Mouse (Mus musculus): ENCODE results near the gene Rex1bd. TPM values are rescaled to one million over a fixed set of nuclear protein-coding genes. Genes with fewer than 3 reads are reported as not detected.

The Rex1bd gene
- total RNA-seq, 2 experiments from 2014 or later, result 95.1 to 106 TPM

DNA sequence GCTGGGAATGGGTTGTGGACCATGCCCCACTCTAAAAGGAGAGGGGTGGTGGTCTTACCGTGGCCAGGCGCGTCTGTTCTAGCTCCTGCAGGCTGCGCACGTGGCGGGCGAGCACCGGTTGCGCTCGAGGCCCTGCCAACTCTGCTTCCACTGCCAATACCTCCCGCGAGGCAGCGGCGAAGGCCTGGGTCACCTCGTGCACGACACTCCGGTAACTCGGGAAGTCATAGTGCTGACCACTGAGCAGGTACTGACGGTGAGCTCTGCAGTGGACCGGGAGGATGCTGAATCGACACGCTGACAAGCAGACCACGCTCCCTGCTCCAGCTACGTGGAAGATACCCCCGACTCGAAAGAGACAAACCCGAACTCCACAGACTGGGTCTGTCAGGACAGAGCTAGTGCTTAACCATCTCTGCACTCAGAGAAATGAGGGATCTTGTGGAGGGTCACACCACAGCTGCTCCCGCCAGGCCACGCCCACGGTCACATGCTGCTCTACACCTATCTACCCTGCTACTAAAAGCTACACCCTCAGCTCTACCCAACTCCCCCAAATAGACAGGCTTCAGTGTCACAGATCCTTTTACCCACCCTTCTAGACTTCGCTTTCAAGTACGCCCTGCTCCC, 739 bp downstream of the Rex1bd start:
- DNase-seq (ENCODE audit: extremely low spot score in 1 of 2, low spot score in 2 of 2), result no peak
- intact Hi-C loops (cut with DNase I), result loop anchor here (2.0 kb wide), 1 partner anchor 163 kb away; no protein-coding TSS in a partner anchor

DNA sequence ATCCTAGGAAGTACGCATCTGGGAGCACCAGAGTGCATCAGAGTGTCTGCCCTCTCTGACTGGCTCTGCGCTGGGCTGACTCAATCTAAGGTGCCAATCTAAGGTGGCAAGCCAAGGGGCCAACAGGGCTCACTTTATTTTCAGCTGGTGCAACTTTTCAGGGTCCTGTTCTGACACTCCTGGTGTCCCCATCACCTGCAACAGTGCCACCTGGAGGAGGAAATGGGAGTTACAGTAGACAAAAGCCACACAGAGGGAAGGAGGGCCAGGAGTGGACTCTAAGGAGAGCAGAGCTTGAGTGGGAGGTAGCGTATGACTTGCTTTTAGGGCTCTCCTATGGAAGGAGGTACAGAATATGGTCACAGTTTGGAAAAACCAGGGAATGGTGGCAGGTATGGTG, 1.7 kb downstream of the Rex1bd start:
- intact Hi-C loops (cut with DNase I), result loop anchor here (2.0 to 5.0 kb wide), 2 partner anchors 88 to 162 kb away; no protein-coding TSS in a partner anchor

GRCm38 (mm10) chr8:70504291-70504716, 2.2 kb downstream of the Rex1bd start:
- DNase-seq (ENCODE audit: extremely low spot score in 1 of 2, low spot score in 2 of 2), result peak; percentile 63 to 81
- intact Hi-C loops (cut with DNase I), result loop anchor here (2.0 to 5.0 kb wide), 2 partner anchors 87 to 162 kb away; no protein-coding TSS in a partner anchor

More for the DNA sequence above, 1.7 kb downstream of the Rex1bd start:
- peak; percentile 69 to 81 for DNase-seq (ENCODE audit: extremely low spot score in 1 of 2, low spot score in 2 of 2)

- peak in 1 of 2 experiments; percentile 64 for DNase-seq (ENCODE audit: extremely low spot score in 1 of 2, low spot score in 2 of 2)
- intact Hi-C loops (cut with DNase I), result loop anchor here (1.0 to 5.0 kb wide), 2 partner anchors 86 to 120 kb away; no protein-coding TSS in a partner anchor
Measured at GRCm38 (mm10) chr8:70503062-70503750, 3.3 kb downstream of the Rex1bd start.

DNA sequence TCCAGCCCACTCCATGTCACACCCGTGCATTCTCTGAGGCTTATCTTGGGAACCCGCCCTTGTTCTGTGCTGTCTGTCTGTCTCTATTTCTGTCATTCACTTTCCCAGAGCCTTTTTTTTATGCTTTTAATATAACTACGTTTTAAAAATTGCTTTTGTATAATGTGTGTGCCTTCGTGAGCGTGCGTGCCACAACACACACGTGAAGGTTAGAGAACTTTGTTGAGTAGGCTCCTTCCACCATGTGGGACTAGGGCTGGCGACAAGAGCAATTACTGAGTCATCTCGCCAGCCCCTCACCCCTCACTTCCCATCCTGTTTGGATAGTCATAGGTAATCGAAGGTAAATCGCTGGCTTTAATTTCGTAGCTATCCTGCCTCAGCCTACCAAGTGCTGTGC, 4.0 kb downstream of the Rex1bd start:
- DNase-seq (ENCODE audit: extremely low spot score in 1 of 2, low spot score in 2 of 2), result no peak
- intact Hi-C loops (cut with DNase I), result loop anchor here (5.0 kb wide), 1 partner anchor 85 kb away; no protein-coding TSS in a partner anchor

GRCm38 (mm10) chr8:70501820-70502529, 4.6 kb downstream of the Rex1bd start:
- intact Hi-C loops (cut with DNase I), result loop anchor here (5.0 kb wide), 1 partner anchor 85 kb away; no protein-coding TSS in a partner anchor
- no peak for DNase-seq (ENCODE audit: extremely low spot score in 1 of 2, low spot score in 2 of 2)

GRCm38 (mm10) chr8:70500386-70501301, 5.9 kb downstream of the Rex1bd start:
- no peak for DNase-seq (ENCODE audit: extremely low spot score in 1 of 2, low spot score in 2 of 2)
- intact Hi-C loops (cut with DNase I), result loop anchor here (5.0 kb wide), 1 partner anchor 83 kb away; no protein-coding TSS in a partner anchor

- intact Hi-C loops (cut with DNase I), result no loop called here
- no peak for DNase-seq (ENCODE audit: extremely low spot score in 1 of 2, low spot score in 2 of 2)
Measured at GRCm38 (mm10) chr8:70495771-70496062, 10.8 kb downstream of the Rex1bd start.

- intact Hi-C loops (cut with DNase I), result no loop called here
- no peak for DNase-seq (ENCODE audit: extremely low spot score in 1 of 2, low spot score in 2 of 2)
Measured at GRCm38 (mm10) chr8:70495001-70495770, 11.4 kb downstream of the Rex1bd start.

DNA sequence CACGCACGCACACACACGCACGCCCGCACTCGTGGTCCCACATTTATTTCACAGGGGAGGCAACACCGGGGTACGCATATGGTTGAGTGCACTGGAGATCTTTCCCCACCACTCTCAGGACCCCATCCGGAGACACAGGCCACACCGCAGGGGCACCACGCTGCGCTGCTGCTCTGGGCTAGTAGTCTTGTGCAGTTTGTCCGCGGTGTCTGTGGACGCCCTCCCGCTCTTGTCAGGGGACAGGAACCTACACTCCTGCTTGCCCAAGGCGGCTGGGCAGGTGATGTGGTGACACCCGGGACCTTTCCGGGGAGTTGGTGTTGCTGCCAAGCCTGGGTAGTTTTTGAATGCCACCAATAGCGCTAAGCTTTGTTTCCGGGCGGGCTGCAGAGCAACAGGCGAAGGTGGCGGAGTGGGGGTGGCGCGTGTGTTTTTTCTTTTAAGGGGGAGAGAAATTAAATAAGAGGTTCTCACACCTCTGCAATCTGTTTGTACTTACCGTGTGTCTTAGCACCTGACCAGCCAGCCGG, 12.1 kb downstream of the Rex1bd start:
- no peak for DNase-seq (ENCODE audit: extremely low spot score in 1 of 2, low spot score in 2 of 2)
- intact Hi-C loops (cut with DNase I), result no loop called here

GRCm38 (mm10) chr8:70493692-70494415, 12.7 kb downstream of the Rex1bd start:
- peak in 1 of 2 experiments; percentile 55 for DNase-seq (ENCODE audit: extremely low spot score in 1 of 2, low spot score in 2 of 2)
- intact Hi-C loops (cut with DNase I), result no loop called here

GRCm38 (mm10) chr8:70492664-70493640, 13.6 kb downstream of the Rex1bd start, which contains the start of gene Crlf1:
Gene Crlf1 (plus strand): TSS chr8:70493158.
- intact Hi-C loops (cut with DNase I), result no loop called here
- DNase-seq (ENCODE audit: extremely low spot score in 1 of 2, low spot score in 2 of 2), result no peak

GRCm38 (mm10) chr8:70490880-70491495, 15.6 kb downstream of the Rex1bd start:
- DNase-seq (ENCODE audit: extremely low spot score in 1 of 2, low spot score in 2 of 2), result no peak
- intact Hi-C loops (cut with DNase I), result no loop called here

DNA sequence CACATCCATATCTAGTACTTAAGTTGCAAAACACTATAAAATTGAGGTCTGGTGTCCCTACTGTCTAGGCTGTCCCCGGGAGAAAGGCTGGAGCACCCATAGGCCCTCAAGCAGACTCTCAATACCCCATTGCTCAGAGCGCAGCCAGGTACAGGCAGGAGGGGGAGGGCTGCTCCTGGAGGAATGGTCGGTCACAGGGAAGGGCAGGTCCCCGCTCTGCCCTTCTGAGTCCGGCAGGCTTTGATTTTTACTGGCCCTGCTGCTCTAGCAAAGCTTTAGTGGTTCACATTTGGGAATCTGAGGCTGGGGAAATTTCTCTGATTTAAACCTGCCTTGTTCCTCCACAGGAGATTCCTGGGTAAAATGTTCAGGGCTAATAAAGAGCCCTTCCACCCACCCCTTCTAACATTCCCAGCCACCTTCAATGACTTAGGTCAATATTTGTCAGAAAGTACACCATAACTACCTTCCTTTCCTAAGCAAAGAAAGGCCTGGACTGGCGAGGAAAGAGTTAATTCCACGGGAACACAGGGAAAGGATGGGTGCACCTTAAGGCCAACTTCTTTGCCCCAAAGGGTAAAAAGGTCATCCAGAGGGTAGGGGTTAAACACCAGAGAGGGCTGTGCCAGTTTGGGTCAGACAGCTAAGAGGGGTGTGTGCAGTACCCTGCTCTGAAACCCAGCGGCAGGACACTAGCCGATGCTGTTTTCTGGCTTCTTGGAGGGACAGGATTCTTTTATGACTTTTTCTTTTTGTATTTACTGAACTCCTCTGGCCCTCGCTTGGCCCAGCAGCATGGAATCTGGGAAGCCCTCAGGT, 16.3 kb downstream of the Rex1bd start:
- intact Hi-C loops (cut with DNase I), result no loop called here
- DNase-seq (ENCODE audit: extremely low spot score in 1 of 2, low spot score in 2 of 2), result no peak

DNA sequence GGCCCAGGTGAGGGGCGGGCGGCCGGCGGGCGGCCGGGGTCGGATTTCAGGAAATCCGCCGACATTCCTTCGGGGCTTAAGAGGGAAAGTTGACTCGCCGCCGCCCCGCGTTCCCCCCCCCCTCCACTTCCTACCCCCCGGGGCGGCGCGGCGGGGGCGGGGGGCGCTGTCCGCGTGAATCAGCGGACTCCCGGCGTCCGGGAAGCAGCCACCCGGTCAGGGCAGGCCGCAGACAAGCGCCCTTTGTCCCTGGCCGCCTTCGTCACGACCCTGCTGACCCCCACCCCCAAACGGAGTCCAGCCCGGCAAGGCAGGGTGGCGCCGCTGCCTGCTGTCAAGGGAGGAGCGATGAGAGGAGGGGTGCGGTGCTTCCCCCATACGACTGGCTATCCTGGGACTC, 17.0 kb downstream of the Rex1bd start:
- peak in 1 of 2 experiments; percentile 52 for DNase-seq (ENCODE audit: extremely low spot score in 1 of 2, low spot score in 2 of 2)
- intact Hi-C loops (cut with DNase I), result no loop called here

All from left cerebral cortex, postnatal 10 days (tissue).